Mouse (Mus musculus) lung, postnatal 0 days (tissue): Measurements from ENCODE around the gene Sipa1l2. TPM values are rescaled to one million over a fixed set of nuclear protein-coding genes. Genes with fewer than 3 reads are reported as not detected.

Source experiments
- ATAC-seq: fragments of 200-750 bp; cut with Nextera tagmentation; 2 replicates; pipeline ENCODE4 v1.8.0; 2017; ENCODE audit warnings: moderate library complexity
- DNase-seq: peaks from one replicate; pipeline ENCODE4 v3.0.0-alpha.2; 2016; ENCODE audit warnings: low spot score
- H3K27ac ChIP-seq: fragments of 300-500 bp; sonication (generic); 2 replicates; pipeline ENCODE4 v1.5.1; 2014; ENCODE audit warnings: antibody characterized with exemption, mild to moderate bottlenecking, low read length, mixed read lengths
- H3K27me3 ChIP-seq: fragments of 300-500 bp; sonication (generic); replicated peaks from 2 replicates; pipeline ENCODE4 v1.6.1; 2014; ENCODE audit warnings: low read length, mixed read lengths; ENCODE audit not compliant: insufficient read depth
- H3K36me3 ChIP-seq: fragments of 300-500 bp; sonication (generic); 2 replicates; pipeline ENCODE4 v1.6.1; 2014; ENCODE audit warnings: low read length, mixed read lengths; ENCODE audit not compliant: insufficient read depth
- H3K4me1 ChIP-seq: fragments of 300-500 bp; sonication (generic); 2 replicates; pipeline ENCODE4 v1.6.1; 2014; ENCODE audit warnings: antibody characterized with exemption, low read depth, low read length, mixed read lengths; ENCODE audit not compliant: insufficient read depth
- H3K4me2 ChIP-seq: fragments of 300-500 bp; sonication (generic); replicated peaks from 2 replicates; pipeline ENCODE4 v1.6.1; 2014; ENCODE audit warnings: low read depth, mild to moderate bottlenecking, low read length, moderate library complexity, mixed read lengths
- H3K4me3 ChIP-seq: fragments of 300-500 bp; sonication (generic); 2 replicates; pipeline ENCODE4 v1.5.1; 2014; ENCODE audit warnings: low read depth, low read length
- H3K9ac ChIP-seq: fragments of 300-500 bp; sonication (generic); replicated peaks from 2 replicates; pipeline ENCODE4 v1.6.1; 2014; ENCODE audit warnings: low read depth, mild to moderate bottlenecking
- H3K9me3 ChIP-seq: fragments of 300-500 bp; sonication (generic); 2 replicates; pipeline ENCODE4 v1.6.1; 2016; ENCODE audit warnings: low read length, mixed read lengths
- CTCF ChIP-seq: IDR thresholded peaks from 2 replicates; pipeline ENCODE4 v1.5.1; 2016; ENCODE audit warnings: antibody characterized with exemption, mild to moderate bottlenecking
- EP300 ChIP-seq: IDR thresholded peaks from 2 replicates; pipeline ENCODE4 v1.6.1; 2016; ENCODE audit warnings: antibody characterized with exemption, mild to moderate bottlenecking, control low read depth
- WGBS: fragments of 180-500 bp; shearing (Covaris S2); extraction: QIAGEN DNeasy Blood & Tissue Kit; methylation state at CpG from one replicate; pipeline ENCODE4 v1.1.7; 2014; 5-methylcytosine and 5-hydroxymethylcytosine counted together
- polyA plus RNA-seq: library from polyadenylated mRNA; unstranded; fragments of >200 nt; fragmentation: Nextera tagmentation; extraction: Ambion mirVana; gene quantifications from 2 replicates; pipeline ENCODE4 v1.2.1, GENCODE M21; 2015

Gene Sipa1l2
- polyA plus RNA-seq, 1 experiment from 2014 or later = 9.4 TPM

- H3K4me2 ChIP-seq = no peak overlapping the region
- no peaks in the 10 kb centered on the region for H3K9me3 ChIP-seq
- ATAC-seq (no peak), DNase-seq (peak; percentile 32)
- no peaks in the 10 kb centered on the region for H3K36me3 ChIP-seq
- H3K9ac ChIP-seq = no peak overlapping the region
- H3K27ac ChIP-seq = no peak overlapping the region
- no peaks in the 10 kb centered on the region for H3K27me3 ChIP-seq
- 0 out of 2 replicates have a peak, but pooled peaks cover 4% of the 10 kb centered on the region for H3K4me1 ChIP-seq
- H3K4me3 ChIP-seq = no peak overlapping the region
- WGBS = 38% methylated on average over 7 of the region's 7 CpGs
- TF ChIP-seq CTCF = no peak; the same call in 1 of the 2 replicates
- no peak for TF ChIP-seq EP300
Observed at GRCm38 (mm10) chr8:125533709-125534108, 35.9 kb downstream of the Sipa1l2 start.

- 66% methylated on average over 8 of the region's 8 CpGs for WGBS
- ATAC-seq (no peak), DNase-seq (no peak)
- H3K27ac ChIP-seq = no peak overlapping the region
- H3K4me1 ChIP-seq = peaks cover 9% of the 10 kb centered on the region; the same call in 1 of the 2 replicates
- no peaks in the 10 kb centered on the region for H3K9me3 ChIP-seq
- H3K9ac ChIP-seq = no peak overlapping the region
- TF ChIP-seq CTCF = no peak
- no peak for TF ChIP-seq EP300
- H3K36me3 ChIP-seq = no peaks in the 10 kb centered on the region
- no peak overlapping the region for H3K4me3 ChIP-seq
- no peak overlapping the region for H3K4me2 ChIP-seq
- no peaks in the 10 kb centered on the region for H3K27me3 ChIP-seq
Observed at GRCm38 (mm10) chr8:125532953-125533352, 36.7 kb downstream of the Sipa1l2 start.

GRCm38 (mm10) chr8:125532177-125532576 is 37.4 kb downstream of the Sipa1l2 start:
- Histone ChIP-seq H3K27ac (no peak overlapping the region), H3K9me3 (no peaks in the 10 kb centered on the region), H3K4me1 (peaks cover 15% of the 10 kb centered on the region; the same call in 1 of the 2 replicates), H3K27me3 (no peaks in the 10 kb centered on the region), H3K4me3 (no peak overlapping the region), H3K9ac (no peak overlapping the region), H3K4me2 (no peak overlapping the region), H3K36me3 (no peaks in the 10 kb centered on the region)
- WGBS = 30% methylated on average over 7 of the region's 7 CpGs
- DNase-seq (no peak), ATAC-seq (no peak)
- TF ChIP-seq CTCF (no peak), EP300 (no peak)

- H3K4me2 ChIP-seq = no peak overlapping the region
- no peaks in the 10 kb centered on the region for H3K36me3 ChIP-seq
- H3K4me1 ChIP-seq = peaks cover 21% of the 10 kb centered on the region; the same call in 1 of the 2 replicates
- 35% methylated on average over 1 of the region's 1 CpGs for WGBS
- H3K9me3 ChIP-seq = no peaks in the 10 kb centered on the region
- no peak overlapping the region for H3K4me3 ChIP-seq
- ATAC-seq (peak; percentile 36; the same call in 1 of the 2 replicates), DNase-seq (peak; percentile 50)
- H3K27me3 ChIP-seq = no peaks in the 10 kb centered on the region
- no peak for TF ChIP-seq CTCF
- no peak for TF ChIP-seq EP300
- H3K9ac ChIP-seq = no peak overlapping the region
- no peak overlapping the region for H3K27ac ChIP-seq
Observed at GRCm38 (mm10) chr8:125531640-125532039, 38.0 kb downstream of the Sipa1l2 start.

- Histone ChIP-seq H3K4me3 (no peak overlapping the region), H3K9me3 (no peaks in the 10 kb centered on the region), H3K36me3 (no peaks in the 10 kb centered on the region), H3K4me1 (peaks cover 22% of the 10 kb centered on the region; the same call in 1 of the 2 replicates), H3K27me3 (no peaks in the 10 kb centered on the region), H3K9ac (no peak overlapping the region), H3K4me2 (no peak overlapping the region), H3K27ac (no peak overlapping the region)
- 32% methylated on average over 6 of the region's 6 CpGs for WGBS
- no peak for TF ChIP-seq EP300
- no peak for TF ChIP-seq CTCF
- no peak for ATAC-seq
- DNase-seq = no peak
Observed at GRCm38 (mm10) chr8:125531088-125531438, 38.5 kb downstream of the Sipa1l2 start.

- WGBS = 51% methylated on average over 15 of the region's 15 CpGs
Observed at GRCm38 (mm10) chr8:125530187-125531087, 39.2 kb downstream of the Sipa1l2 start.

More at GRCm38 (mm10) chr8:125530187-125531087, 39.2 kb downstream of the Sipa1l2 start:
- ATAC-seq (no peak), DNase-seq (no peak)
- Histone ChIP-seq H3K4me2 (no peak overlapping the region), H3K4me1 (peaks cover 22% of the 10 kb centered on the region; the same call in 1 of the 2 replicates), H3K27ac (no peak overlapping the region), H3K9ac (no peak overlapping the region), H3K4me3 (no peak overlapping the region), H3K9me3 (no peaks in the 10 kb centered on the region), H3K27me3 (no peaks in the 10 kb centered on the region), H3K36me3 (no peaks in the 10 kb centered on the region)
- TF ChIP-seq CTCF = no peak
- no peak for TF ChIP-seq EP300
